Mouse (Mus musculus) embryo, embryonic 10.5 days (tissue): ENCODE measurements at regions not wholly inside any gene's neighbourhood (a gene's known extent, or its start where the extent isn't known, plus 50 kb on each side); places are given as distances from the start of the nearest gene placed in this dataset.
"Not testable (repeated sequence)": the region's sequence is repeated elsewhere in the genome, so short reads cannot be mapped to it uniquely, and the experiment has no call there.

ENCODE experiments used
- DNase-seq: peaks from one replicate; pipeline ENCODE4 v3.0.0-alpha.2; 2015; ENCODE audit warnings: low spot score

DNA sequence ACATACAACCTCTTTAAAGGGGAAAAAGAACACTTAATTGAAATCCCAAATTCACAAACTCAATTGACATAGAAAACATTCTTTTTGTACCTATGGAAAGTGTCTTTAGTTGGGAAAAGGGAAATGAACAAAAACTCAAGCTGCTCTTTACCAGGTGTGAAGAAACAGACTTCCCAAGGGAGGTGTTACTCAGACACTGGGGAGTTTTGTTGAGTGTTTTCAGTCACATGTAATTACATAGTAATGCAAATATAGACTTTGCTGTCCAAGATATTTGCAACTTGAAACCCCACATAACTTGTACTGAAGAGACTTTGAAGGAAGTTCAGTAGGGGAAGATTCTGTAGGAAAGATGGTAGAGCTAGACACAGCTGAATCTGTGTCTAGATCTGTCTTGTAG, 547.7 kb upstream of the Zfp960 start:
- DNase-seq: no peak

DNA sequence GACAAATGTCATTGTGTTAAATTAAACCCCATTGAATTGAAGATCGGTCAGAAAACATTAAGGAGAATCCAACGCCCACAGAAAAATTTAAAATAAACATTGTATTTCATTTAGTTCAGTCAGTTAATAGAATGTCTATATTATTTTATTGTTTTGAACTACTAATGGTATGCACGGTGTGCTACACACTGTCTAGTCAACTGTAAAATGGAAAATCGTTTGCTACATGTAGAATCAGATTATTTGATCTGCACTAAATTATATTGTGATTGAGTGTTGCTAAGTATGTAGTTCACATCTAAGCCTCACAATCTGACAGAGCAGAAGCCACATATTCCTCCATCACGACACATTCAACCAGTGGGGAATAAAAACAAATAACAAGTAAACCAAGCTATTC, 570.0 kb upstream of the Zfp960 start:
- no peak for DNase-seq

DNA sequence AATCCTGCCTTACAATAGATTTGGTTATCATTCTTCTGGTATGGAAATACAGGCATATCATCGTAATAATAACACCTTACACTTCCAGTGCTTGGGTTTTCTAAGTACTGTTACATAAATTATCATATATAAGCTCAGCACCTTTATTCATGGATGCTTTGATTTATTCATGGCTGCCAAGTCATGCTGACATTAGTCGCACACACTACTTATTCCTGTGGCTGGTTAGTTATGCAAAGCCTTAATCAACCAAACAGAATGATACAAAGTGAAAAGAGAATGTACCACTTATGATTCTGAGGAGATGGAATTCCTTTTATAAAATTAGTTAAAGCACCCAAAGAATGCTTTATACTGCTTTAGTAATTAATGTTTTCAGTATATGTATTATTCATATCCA, 570.4 kb upstream of the Zfp960 start:
- DNase-seq: no peak

DNA sequence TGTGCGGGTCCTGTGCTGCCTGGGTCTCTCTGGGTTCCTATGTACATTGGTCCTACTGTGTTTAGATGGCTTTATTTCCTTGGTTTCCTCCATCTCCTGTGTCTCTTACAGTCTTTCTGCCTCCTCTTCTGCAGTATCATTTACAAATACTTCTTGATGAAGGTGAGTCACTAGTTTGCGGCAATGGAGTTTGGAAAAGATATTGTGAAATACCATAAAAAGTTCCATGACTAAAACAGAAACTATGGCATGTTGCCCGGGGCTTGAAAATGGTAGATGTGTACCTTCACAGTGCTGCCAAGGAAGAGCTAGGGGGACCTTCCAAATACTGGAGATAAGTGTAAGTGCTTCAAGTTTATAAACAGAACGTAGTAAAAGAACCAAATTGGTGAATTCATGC, 571.4 kb upstream of the Zfp960 start:
- no peak for DNase-seq

DNA sequence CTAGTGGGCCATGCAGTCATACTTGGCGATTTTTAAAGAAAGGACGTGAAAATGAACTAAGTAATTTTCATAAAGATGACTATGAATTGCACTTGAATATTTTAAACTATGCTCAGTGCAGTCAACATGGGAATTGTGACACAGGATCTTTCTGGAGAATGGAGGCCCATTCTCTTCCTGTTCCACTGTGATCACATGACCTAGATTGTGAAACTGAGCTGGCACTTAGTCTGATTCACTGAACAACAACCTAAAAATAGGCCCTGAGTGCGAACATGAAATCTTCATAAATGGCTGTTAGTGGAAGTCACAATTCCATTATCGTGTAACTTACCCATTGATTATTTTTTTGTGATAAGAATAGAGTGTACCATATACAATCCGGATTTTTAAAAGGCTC, 577.6 kb upstream of the Zfp960 start:
- DNase-seq: no peak

DNA sequence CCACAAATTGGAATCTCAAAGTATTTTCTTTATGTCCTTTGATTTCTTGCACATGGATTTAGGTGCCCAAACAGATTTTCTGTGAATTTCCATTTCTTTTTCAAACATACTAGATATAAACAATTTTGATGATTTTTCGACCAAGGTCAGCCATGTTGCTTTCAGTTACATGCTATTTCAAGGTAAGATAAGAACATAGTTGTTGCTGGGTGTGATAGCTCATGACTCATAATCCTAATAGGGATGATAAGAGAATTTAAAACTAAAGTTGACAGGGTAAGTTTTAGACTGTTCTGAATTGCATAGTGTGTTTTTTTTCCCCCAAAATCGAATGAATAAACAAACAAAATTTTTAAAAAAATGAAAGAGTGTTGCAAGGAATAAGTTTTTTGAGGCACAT, 579.9 kb upstream of the Zfp960 start:
- no peak for DNase-seq

DNA sequence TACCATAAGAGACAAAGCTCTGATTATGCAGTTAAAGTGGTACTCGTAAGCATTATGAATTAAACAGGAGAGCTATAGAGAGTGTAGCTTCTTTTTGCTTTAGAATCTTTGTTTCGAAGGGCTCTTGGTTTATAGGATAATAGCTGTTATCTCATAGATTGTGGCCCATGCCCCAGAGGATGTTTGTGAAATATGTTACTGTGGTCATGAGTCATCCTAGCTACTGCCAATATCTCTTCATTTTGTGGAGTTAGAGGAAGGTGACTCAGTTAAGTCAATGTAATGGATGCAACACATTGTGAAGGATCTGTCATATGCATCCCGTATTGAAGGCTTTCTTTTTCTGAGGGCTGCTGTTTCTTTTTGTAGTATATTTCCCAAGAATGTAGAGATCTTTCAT, 582.2 kb upstream of the Zfp960 start:
- DNase-seq: no peak

DNA sequence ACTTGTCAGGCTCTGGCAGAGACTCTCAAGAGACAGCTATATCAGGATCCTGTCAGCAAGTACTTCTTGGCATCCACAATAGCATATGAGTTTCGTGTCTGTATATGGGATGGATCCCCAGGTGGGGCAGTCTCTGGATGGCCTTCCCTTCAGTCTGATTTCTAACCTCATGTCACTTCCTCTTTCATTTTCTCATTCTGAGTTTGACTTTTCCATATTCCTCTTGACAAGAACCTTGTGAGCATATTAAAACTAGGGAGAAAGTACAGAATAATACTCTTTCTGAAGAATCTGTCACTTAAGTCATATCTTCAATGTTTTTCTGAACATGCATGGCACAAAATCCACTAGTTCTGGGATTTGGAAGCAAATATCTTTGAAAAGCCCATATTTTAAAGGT, 583.3 kb upstream of the Zfp960 start:
- no peak for DNase-seq

DNA sequence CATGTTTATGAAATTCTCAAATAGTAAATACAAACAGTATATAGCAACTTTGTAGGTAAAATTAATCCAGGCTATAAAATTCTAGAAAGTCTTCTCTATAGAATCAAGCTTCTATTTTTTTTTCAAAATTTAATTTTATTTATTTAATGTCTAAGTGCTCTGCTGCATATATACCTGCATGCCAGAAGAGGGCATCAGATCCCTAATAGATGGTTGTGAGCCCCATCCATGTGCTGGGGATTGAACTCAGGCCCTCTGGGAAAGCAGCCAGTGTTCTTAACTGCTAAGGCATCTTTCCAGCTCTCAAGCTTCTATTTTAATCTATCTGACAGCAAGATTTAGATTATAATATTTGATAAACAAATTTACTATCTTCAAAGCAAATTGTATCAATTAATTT, 602.7 kb upstream of the Zfp960 start:
- no peak for DNase-seq

DNA sequence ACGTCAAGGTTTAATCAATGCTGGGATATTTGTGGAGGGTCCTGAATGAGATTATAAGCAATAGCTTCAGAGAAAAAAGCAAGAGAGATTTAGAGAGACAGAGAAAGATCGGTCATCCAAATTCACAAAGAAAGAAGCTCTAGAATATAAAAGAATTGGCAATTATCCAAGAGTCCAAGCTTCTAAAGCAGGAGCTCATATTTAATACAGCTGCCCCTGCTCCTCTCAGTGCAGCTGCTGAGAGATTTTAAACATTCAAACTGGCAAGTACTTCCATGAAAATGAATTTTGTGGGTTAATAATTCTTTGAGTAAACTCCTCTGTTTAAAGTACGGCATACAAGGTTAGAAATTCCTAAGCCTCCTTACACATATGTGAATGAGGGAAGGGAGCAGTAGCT, 610.8 kb upstream of the Zfp960 start:
- no peak for DNase-seq

DNA sequence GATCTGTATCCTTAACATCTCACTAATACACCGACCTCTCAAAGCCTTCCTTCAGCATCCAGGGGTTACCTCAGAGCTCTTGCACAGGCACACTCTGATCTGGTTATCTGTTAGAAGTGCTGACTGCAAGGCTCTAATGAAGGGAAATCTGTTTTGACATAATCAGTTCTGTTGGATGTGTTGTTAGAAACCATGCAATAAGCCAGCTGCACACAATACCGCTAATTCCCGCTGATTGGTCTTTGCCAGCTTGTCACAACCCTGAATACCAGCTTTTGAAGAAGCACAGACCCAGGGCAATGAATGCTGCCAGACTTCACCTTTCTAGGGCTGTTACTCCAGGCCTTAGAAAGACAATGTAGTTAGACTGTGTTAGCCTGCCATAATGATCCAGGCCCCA, 613.7 kb upstream of the Rgmb start:
- peak; percentile 9 for DNase-seq

DNA sequence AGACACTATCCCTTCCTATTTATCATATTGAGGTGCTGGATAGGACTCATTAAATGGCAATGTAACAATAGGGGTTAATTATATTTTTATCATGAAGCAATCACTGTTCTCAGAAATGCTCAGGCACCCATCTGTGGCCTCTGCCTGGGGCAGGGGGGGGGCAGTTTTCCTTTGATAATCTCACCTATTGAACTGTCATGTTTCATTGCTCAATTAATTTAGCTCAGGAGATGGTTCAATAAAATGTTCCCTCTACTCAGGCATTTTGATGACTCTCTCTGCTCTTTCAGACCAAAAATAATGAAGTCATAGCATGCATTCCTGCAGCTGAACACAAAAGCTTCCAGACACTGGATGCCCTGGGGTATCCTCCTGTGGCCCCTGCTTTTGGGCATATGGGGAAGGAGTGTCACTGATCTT, 564.4 kb upstream of the Rgmb start:
- peak; percentile 9 for DNase-seq

DNA sequence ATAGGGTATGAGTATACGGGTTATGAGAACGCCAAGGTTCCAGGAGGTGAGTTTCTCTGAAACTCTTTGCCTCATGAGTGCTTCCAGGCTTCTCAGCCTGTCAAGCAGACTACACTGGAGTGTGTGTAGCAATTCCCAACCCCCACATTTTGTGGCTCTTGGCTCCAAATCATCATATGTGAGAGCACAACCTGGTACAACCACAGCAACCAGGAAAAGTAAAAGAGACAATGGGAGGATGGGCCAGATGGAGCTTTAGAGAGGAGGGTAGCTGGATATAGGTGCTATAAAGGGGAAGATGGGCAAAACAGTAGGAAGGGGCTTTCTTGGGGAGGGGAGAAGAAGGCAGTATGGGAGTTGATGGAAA, 544.0 kb upstream of the Rgmb start:
- DNase-seq: not testable (repeated sequence)

DNA sequence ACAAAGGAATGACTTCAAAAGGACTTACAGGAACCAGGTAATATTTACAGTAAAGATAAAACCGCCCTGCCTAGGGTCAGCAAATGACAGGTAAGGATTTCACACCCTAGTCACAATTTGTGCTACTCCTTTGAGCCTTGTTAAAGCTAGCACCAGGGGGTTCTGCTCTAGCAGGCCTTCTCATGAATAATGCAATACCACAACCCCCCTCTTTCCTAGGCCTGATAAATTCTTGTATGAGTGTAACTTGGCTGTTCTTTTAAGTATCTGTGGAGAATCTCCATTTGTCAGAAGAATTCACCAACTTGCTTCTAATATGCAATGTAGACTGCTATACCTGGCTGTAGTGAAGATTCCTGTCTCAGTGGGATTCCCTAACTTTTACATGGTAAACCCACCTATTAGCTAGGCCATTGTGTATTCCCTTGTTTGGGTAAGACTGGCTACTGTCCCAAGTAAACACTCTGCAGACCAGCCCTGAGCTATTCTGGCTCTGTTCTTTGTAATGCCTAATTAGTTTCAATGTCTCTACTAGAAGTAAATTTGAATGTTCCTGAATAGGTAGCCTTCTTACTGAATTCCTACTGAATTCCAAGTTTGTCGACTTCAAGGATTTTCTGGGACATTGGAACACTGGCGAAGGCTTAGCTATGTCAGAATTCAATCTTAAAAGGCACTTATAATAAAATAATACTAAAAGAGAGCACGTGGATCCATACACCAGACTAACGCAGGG, 543.4 kb upstream of the Rgmb start:
- DNase-seq: not testable (repeated sequence)

DNA sequence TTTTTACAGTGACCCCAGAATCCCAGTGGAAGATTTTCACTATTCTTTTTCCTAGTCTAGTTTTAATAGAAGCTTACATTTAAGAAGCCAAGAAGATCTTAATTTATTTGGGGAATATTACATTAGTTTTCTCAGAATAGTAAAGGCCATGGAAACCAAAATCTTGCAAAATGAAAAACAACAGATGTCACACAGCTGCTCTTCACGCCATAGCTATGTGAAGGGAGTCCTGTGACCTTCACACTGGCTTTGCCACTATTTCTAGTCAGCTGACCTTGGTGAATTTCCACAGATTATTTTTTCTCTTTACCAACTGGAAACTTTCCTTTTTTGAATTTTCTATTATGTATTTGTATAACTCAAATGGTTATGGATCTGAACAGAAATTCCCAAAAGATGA, 542.1 kb upstream of the Rgmb start:
- no peak for DNase-seq

DNA sequence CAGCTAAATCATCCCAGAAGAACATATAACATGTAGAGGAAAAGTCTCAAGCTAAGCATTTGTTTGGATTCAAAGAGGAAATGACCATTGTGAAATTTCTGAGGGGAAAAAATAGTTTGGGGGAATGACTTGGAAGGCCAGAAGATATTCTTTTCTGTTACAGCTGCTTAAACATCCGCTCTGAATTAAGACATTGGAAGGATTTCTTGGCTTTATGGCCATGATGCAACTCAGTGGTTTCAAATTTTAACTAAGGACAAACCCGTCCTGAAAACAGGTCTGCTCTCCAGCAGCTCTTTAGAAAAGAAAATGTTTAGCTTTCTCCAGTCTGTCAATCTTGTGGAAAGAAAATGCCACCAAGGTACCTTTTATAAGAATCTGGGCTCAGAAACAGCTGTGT, 513.2 kb upstream of the Rgmb start:
- DNase-seq: no peak

DNA sequence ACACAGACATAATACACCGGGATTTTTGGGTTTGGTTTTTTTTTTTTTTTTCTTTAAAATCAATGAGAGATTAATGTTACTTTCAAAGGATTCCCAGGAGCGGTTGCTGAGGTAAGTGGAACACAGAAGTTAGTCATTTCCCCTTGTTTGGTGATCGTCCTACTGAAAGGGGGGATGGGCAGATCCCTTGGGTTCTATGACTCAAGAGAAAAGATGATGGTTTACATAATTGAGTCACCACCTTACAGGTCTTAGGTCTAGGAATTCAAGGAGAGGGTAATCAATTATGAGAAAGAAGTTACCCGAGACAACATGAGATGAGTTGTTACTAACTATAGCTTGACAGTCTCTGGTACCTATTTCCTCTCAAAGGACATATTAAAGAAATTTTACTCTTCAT, 511.9 kb upstream of the Rgmb start:
- DNase-seq: no peak

DNA sequence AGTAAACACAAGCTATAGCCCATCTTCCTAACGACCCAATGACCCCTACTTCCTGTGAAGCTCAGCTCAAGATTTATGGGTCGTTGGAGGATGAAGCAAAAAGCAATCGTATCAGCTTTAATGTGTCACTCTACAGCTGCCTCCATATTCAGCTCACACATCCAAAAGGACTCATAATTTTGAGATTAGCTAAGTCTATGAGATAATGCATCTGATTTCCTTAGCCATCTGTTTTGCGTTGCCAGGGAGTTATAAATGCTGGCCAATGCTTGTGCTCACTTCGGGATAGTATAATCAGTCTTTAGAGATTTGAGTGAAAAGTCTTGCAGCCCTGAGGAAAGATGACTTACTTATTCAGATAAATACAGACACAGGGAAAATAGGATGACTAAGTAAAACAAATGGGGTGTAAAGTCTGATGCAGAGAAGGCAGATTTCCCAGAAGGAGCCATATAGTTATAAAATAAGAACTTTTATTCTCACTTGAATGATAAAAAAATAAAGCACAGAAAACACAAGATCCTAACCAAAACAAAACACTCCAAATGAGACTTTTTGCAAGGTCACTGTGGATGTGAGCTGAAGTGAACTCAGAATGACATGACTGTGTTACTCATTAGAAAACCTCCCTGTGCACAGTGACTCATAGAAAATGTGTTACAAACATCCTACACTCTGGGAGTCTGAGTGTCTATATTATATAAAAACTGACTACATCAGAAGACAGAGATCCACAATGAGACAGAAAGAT, 509.1 kb upstream of the Rgmb start:
- DNase-seq: peak; percentile 50

DNA sequence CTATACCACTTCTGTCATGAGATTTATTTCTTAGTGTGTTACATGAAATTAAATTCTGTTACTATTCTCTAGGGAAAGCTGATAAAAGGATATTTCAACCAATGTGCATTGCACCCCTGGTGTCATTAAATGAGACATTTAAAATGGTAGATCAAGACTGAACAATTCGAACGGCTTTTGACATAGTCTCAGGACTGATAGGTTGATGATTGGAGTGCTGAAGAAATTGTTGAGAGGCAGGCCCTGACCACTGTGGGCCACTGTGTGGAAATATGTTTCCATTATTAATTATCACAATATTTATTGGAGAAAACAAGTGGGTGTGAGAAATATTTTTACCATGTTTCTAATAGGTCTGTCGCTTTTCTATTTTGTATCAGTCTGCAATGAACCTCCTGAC, 481.1 kb upstream of the Rgmb start:
- DNase-seq: no peak

DNA sequence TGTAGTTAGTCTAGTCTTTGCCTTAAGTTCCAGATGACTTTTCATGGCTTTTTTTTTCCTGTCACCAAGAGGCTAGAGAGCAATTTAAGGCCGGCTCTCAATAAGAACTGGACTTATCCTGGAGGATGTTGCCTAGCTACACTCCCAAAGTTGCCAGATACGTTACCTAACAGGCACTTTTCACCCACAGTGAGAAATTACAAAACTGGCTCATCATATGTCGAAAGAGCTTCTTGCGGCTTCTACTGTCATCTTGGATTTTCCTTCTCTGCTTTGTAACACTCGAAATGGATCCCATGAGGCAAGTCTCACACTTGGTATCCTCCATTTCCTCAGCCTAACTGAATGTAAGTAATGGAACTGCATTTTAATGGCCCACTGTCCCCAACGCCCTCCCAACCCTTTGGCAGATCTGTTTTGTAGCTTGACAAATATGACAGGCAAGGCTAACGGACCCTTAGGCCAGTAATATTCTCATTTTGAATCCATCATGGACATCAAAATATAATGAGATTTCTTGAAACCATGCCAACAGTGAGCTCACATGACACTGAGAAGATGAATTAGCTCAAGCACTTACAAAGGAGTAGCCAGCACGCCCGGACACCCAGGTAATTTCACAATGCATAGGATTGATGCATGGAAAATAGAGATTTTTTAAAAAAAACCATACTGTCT, 480.5 kb upstream of the Rgmb start:
- DNase-seq: no peak

DNA sequence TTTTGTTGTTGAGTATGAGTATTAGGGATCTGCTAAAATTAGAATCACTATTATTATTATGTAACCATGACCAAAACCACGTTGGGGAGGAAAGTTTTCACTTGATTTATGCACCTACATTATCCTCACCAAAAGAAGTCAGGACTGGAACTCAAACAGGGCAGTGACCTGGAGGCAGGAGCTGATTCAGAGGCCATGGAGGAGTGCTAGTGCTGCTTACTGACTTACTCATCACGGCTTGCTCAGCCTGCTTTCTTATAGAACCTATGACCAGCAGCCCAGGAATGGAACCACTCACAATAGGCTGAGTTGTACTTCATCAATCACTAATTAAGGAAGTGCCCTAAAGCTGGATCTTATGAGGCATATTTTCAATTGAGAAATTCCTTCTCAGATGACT, 470.9 kb upstream of the Rgmb start:
- no peak for DNase-seq

DNA sequence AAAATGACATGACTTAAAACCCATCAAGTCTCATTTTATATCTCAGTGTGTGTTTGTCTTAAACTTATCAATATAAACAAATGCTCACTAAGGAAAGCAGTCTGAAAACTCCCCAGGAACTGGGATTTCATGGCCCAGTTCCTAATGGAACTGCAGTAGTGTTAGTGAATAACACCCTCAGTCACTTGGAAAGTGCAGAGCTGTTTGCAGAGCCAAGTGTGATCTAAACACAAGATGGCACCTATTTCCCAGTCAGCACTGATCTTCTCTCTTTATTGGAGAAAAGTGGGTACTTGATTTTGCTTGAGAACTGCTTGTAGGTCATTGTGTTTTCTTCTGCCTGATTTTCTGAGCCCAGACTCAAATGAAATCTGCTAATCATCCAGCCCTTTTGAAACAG, 467.7 kb upstream of the Rgmb start:
- DNase-seq: no peak
